Mouse (Mus musculus) effector memory CD4-positive, alpha-beta T cell, adult 5 months (primary cell): ENCODE data around the gene Syt9. TPM values are rescaled to one million over a fixed set of nuclear protein-coding genes. Genes with fewer than 3 reads are reported as not detected.

Experiments
- polyA plus RNA-seq: library from polyadenylated mRNA; unstranded; fragments of 100-300 nt; shearing (Covaris generic); gene quantifications from one replicate; pipeline ENCODE4 v1.2.1, GENCODE M21; 2017

Gene Syt9
- not detected for polyA plus RNA-seq

GRCm38 (mm10) chr7:107370232-107371125 lies at the start of gene Syt9:
Gene Syt9 (plus strand): TSS chr7:107370728.

GRCm38 (mm10) chr7:107567261-107567671 lies 196.7 kb downstream of the Syt9 start, which contains the start of gene Olfml1:
Gene Olfml1 (plus strand): TSS chr7:107567446.

GRCm38 (mm10) chr7:107594857-107595402 lies 224.4 kb downstream of the Syt9 start, which contains the start of gene Ppfibp2:
Gene Ppfibp2 (plus strand): TSS chr7:107595207.

Other genes starting within 250 kb of the Syt9 start
- gene Olfr715, start 239.6 kb upstream of the Syt9 start, polyA plus RNA-seq, result 0.07 TPM
- not detected for gene Olfr716, start 232.4 kb upstream of the Syt9 start, polyA plus RNA-seq
- gene Nlrp14, start 203.7 kb upstream of the Syt9 start, polyA plus RNA-seq, result not detected
- gene Rbmxl2, start 161.3 kb upstream of the Syt9 start, polyA plus RNA-seq, result not detected
- gene Olfml1, start 196.7 kb downstream of the Syt9 start, polyA plus RNA-seq, result not detected
- 0.24 TPM for gene Ppfibp2, start 224.5 kb downstream of the Syt9 start, polyA plus RNA-seq